Comparison of ENCODE assay signal across 15 mouse cellular contexts in genomic region chr15:91377105-91377504, GRCm38 (mm10).
DNase-seq lines count a peak whose midpoint lies in the region; ATAC-seq and TF ChIP-seq lines count a peak whose summit lies in the region.
"Had no signal": no experiment of that assay in that cellular context is flagged by ENCODE, and none has a peak within 500 bp of the region (broad histone marks: within the 10 kb centered on the region; RNA-seq: fewer than 3 reads in every experiment).

No protein-coding gene starts in this region.

- H3K4me2 ChIP-seq in forebrain, postnatal 0 days (ENCODE audit: low read depth), result peak overlapping the region; percentile 33
- no peak overlapping the region for H3K4me2 ChIP-seq in liver, embryonic 11.5 days
- H3K4me2 ChIP-seq in midbrain, embryonic 13.5 days (replicated peaks), result no peak overlapping the region
- H3K4me2 ChIP-seq: lung, embryonic 15.5 days; midbrain, embryonic 12.5 days; neural tube, embryonic 13.5 days had no signal

- no peaks in the 10 kb centered on the region for H3K36me3 ChIP-seq in forebrain, postnatal 0 days (ENCODE audit: insufficient read depth)
- H3K36me3 ChIP-seq in liver, embryonic 11.5 days (ENCODE audit: control insufficient read depth, insufficient read depth, low read length), result no peaks in the 10 kb centered on the region
- H3K36me3 ChIP-seq in midbrain, embryonic 13.5 days, result no peaks in the 10 kb centered on the region
- H3K36me3 ChIP-seq: lung, embryonic 15.5 days; midbrain, embryonic 12.5 days; neural tube, embryonic 13.5 days had no signal

- no peak overlapping the region for H3K27ac ChIP-seq in forebrain, postnatal 0 days (ENCODE audit: low read depth, low read length)
- H3K27ac ChIP-seq in liver, embryonic 11.5 days (ENCODE audit: low read depth, low read length), result no peak overlapping the region
- H3K27ac ChIP-seq in midbrain, embryonic 13.5 days, result no peak overlapping the region
- H3K27ac ChIP-seq: lung, embryonic 15.5 days; midbrain, embryonic 12.5 days; neural tube, embryonic 13.5 days had no signal

- H3K27me3 ChIP-seq in forebrain, postnatal 0 days (ENCODE audit: insufficient read depth, low read length), result no peaks in the 10 kb centered on the region
- no peaks in the 10 kb centered on the region for H3K27me3 ChIP-seq in liver, embryonic 11.5 days (replicated peaks; ENCODE audit: control insufficient read depth, insufficient read depth, low read length)
- H3K27me3 ChIP-seq in midbrain, embryonic 13.5 days, result no peaks in the 10 kb centered on the region
- H3K27me3 ChIP-seq: lung, embryonic 15.5 days; midbrain, embryonic 12.5 days; neural tube, embryonic 13.5 days; Patski had no signal

- intact Hi-C loops in left cerebral cortex, postnatal 4 days (cut with DNase I), result no loop called here

- H3K9me3 ChIP-seq in forebrain, postnatal 0 days (ENCODE audit: low read length), result no peaks in the 10 kb centered on the region
- no peaks in the 10 kb centered on the region for H3K9me3 ChIP-seq in liver, embryonic 11.5 days (ENCODE audit: control insufficient read depth, low read length)
- no peaks in the 10 kb centered on the region for H3K9me3 ChIP-seq in midbrain, embryonic 13.5 days
- H3K9me3 ChIP-seq: lung, embryonic 15.5 days; midbrain, embryonic 12.5 days; neural tube, embryonic 13.5 days had no signal

- peak; percentile 54 for ATAC-seq in frontal cortex, adult (ENCODE audit: low TSS enrichment)
- peak; percentile 76 for ATAC-seq in forebrain, postnatal 0 days
- ATAC-seq in liver, embryonic 11.5 days (replicated peaks; ENCODE audit: low FRiP score), result no peak
- ATAC-seq in midbrain, embryonic 13.5 days, result no peak
- ATAC-seq: CD4-positive, CD25-positive, alpha-beta regulatory T cell, adult 4 months; Patski had no signal

- peaks cover 6% of the 10 kb centered on the region; the same call in 1 of the 2 replicates for H3K4me1 ChIP-seq in forebrain, postnatal 0 days (ENCODE audit: insufficient read depth)
- H3K4me1 ChIP-seq in liver, embryonic 11.5 days (replicated peaks; ENCODE audit: control insufficient read depth, insufficient read depth, low read length), result no peaks in the 10 kb centered on the region
- peaks cover 51% of the 10 kb centered on the region for H3K4me1 ChIP-seq in midbrain, embryonic 13.5 days (replicated peaks)

- WGBS in forebrain, postnatal 0 days, result 19% methylated on average over 11 of the region's 11 CpGs
- 76% methylated on average over 11 of the region's 11 CpGs for WGBS in liver, embryonic 11.5 days
- 54% methylated on average over 11 of the region's 11 CpGs for WGBS in midbrain, embryonic 13.5 days

- TF ChIP-seq POLR2A in brain, embryonic 14.5 days (IDR thresholded peaks at IDR 0.05; ENCODE audit: borderline replicate concordance, extremely low read depth, insufficient read depth, insufficient read length, poor library complexity, severe bottlenecking), result no peak

- no peak for DNase-seq in frontal cortex, postnatal 25 days (ENCODE audit: low spot score in 2 of 2)
- DNase-seq in brain, embryonic 14.5 days (ENCODE audit: low read depth), result peak; percentile 93
- peak; percentile 72 for DNase-seq in forebrain, postnatal 0 days
- peak; percentile 16 for DNase-seq in left cerebral cortex, postnatal 4 days
- DNase-seq in liver, embryonic 11.5 days (ENCODE audit: low spot score), result no peak
- no peak for DNase-seq in spleen, adult 12 weeks (ENCODE audit: low spot score)
- DNase-seq: adrenal gland, adult 8-10 months; kidney, postnatal 10 days had no signal

- H3K9ac ChIP-seq in forebrain, postnatal 0 days, result no peak overlapping the region
- H3K9ac ChIP-seq in liver, embryonic 11.5 days (ENCODE audit: low read depth, low read length), result no peak overlapping the region
- H3K9ac ChIP-seq in midbrain, embryonic 13.5 days (replicated peaks), result no peak overlapping the region
- H3K9ac ChIP-seq: lung, embryonic 15.5 days; midbrain, embryonic 12.5 days; neural tube, embryonic 13.5 days had no signal

- H3K4me3 ChIP-seq in forebrain, postnatal 0 days (ENCODE audit: low read depth, low read length), result no peak overlapping the region
- H3K4me3 ChIP-seq in liver, embryonic 11.5 days (ENCODE audit: low read depth, low read length), result no peak overlapping the region
- H3K4me3 ChIP-seq in midbrain, embryonic 13.5 days (replicated peaks), result no peak overlapping the region
- H3K4me3 ChIP-seq: lung, embryonic 15.5 days; midbrain, embryonic 12.5 days; neural tube, embryonic 13.5 days had no signal

- no peak for TF ChIP-seq CTCF in brain, embryonic 14.5 days (IDR thresholded peaks at IDR 0.05; ENCODE audit: borderline replicate concordance, extremely low read depth, insufficient read depth, insufficient read length)
- TF ChIP-seq CTCF in forebrain, postnatal 0 days (IDR thresholded peaks at IDR 0.05; ENCODE audit: low read depth), result no peak

Comparison
In these comparisons a context has a peak if more than half of its experiments do, and no peak if none do; other contexts are left out.
1. ATAC-seq: peak in frontal cortex, adult (single experiment) and forebrain, postnatal 0 days (single experiment); none in liver, embryonic 11.5 days (single experiment) and midbrain, embryonic 13.5 days (single experiment).
2. DNase-seq: peak in brain, embryonic 14.5 days (single experiment), forebrain, postnatal 0 days (single experiment) and left cerebral cortex, postnatal 4 days (single experiment); none in frontal cortex, postnatal 25 days (0 of 2), liver, embryonic 11.5 days (single experiment) and spleen, adult 12 weeks (single experiment).